Mouse (Mus musculus) liver, postnatal 0 days (tissue): ENCODE measurements around the gene Smim23. TPM values are rescaled to one million over a fixed set of nuclear protein-coding genes. Genes with fewer than 3 reads are reported as not detected.

Experiments used
- ATAC-seq: fragments of 200-750 bp; cut with Nextera tagmentation; 2 replicates; pipeline ENCODE4 v1.8.0; 2017; ENCODE audit warnings: mild to moderate bottlenecking, moderate library complexity
- DNase-seq: peaks from one replicate; pipeline ENCODE4 v3.0.0-alpha.2; 2016
- H3K27ac ChIP-seq: fragments of 300-500 bp; sonication (generic); 2 replicates; pipeline ENCODE4 v1.5.1; 2014; ENCODE audit warnings: antibody characterized with exemption, moderate library complexity, mild to moderate bottlenecking, low read depth
- H3K27me3 ChIP-seq: fragments of 300-500 bp; sonication (generic); 2 replicates; pipeline ENCODE4 v1.6.1; 2014; ENCODE audit warnings: low read length, control low read depth, mixed read lengths; ENCODE audit not compliant: insufficient read depth
- H3K36me3 ChIP-seq: fragments of 300-500 bp; sonication (generic); replicated peaks from 2 replicates; pipeline ENCODE4 v1.6.1; 2014; ENCODE audit warnings: mild to moderate bottlenecking, control low read depth, low read length, moderate library complexity, mixed read lengths; ENCODE audit not compliant: insufficient read depth
- H3K4me1 ChIP-seq: fragments of 300-500 bp; sonication (generic); 2 replicates; pipeline ENCODE4 v1.6.1; 2014; ENCODE audit warnings: antibody characterized with exemption, mild to moderate bottlenecking, control low read depth; ENCODE audit not compliant: insufficient read depth
- H3K4me2 ChIP-seq: fragments of 300-500 bp; sonication (generic); 2 replicates; pipeline ENCODE4 v1.6.1; 2014; ENCODE audit warnings: low read depth, mild to moderate bottlenecking, low read length, moderate library complexity, mixed read lengths
- H3K4me3 ChIP-seq: fragments of 300-500 bp; sonication (generic); 2 replicates; pipeline ENCODE4 v1.5.1; 2014; ENCODE audit warnings: low read depth, low read length
- H3K9ac ChIP-seq: fragments of 300-500 bp; sonication (generic); replicated peaks from 2 replicates; pipeline ENCODE4 v1.6.1; 2014; ENCODE audit warnings: mild to moderate bottlenecking, moderate library complexity
- H3K9me3 ChIP-seq: fragments of 300-500 bp; sonication (generic); 2 replicates; pipeline ENCODE4 v1.6.1; 2016; ENCODE audit warnings: mild to moderate bottlenecking, control low read depth, low read length, mixed read lengths
- CTCF ChIP-seq: sonication (generic); IDR thresholded peaks from 2 replicates; pipeline ENCODE4 v1.5.1; 2016; ENCODE audit warnings: antibody characterized with exemption, low read depth
- EP300 ChIP-seq: IDR thresholded peaks from 2 replicates; pipeline ENCODE4 v1.6.1; 2016; ENCODE audit warnings: antibody characterized with exemption, low read depth, mild to moderate bottlenecking
- WGBS: fragments of 180-500 bp; shearing (Covaris S2); extraction: QIAGEN DNeasy Blood & Tissue Kit; methylation state at CpG from one replicate; pipeline ENCODE4 v1.1.7; 2014; ENCODE audit not compliant: insufficient replicate concordance; 5-methylcytosine and 5-hydroxymethylcytosine counted together
- polyA plus RNA-seq: library from polyadenylated mRNA; unstranded; fragments of >200 nt; fragmentation: Nextera tagmentation; extraction: Ambion mirVana; gene quantifications from 2 replicates; pipeline ENCODE4 v1.2.1, GENCODE M21; 2015

The Smim23 gene
- polyA plus RNA-seq, 1 experiment from 2014 or later, result not detected

- H3K36me3 ChIP-seq, result no peaks in the 10 kb centered on the region
- 60% methylated on average over 4 of the region's 4 CpGs for WGBS
- no peak for DNase-seq
- no peak overlapping the region for H3K4me3 ChIP-seq
- TF ChIP-seq CTCF (no peak), EP300 (no peak)
- H3K4me1 ChIP-seq, result no peaks in the 10 kb centered on the region
- H3K27ac ChIP-seq, result no peak overlapping the region
- H3K27me3 ChIP-seq, result no peaks in the 10 kb centered on the region
- ATAC-seq, result no peak
- H3K9ac ChIP-seq, result no peak overlapping the region
- H3K4me2 ChIP-seq, result no peak overlapping the region
- no peaks in the 10 kb centered on the region for H3K9me3 ChIP-seq
Measured at GRCm38 (mm10) chr11:32803658-32804057, 20.7 kb downstream of the Smim23 start.

- Histone ChIP-seq H3K36me3 (no peaks in the 10 kb centered on the region), H3K9me3 (no peaks in the 10 kb centered on the region), H3K27me3 (no peaks in the 10 kb centered on the region), H3K4me2 (no peak overlapping the region), H3K4me3 (no peak overlapping the region), H3K9ac (no peak overlapping the region), H3K4me1 (no peaks in the 10 kb centered on the region), H3K27ac (no peak overlapping the region)
- ATAC-seq (no peak), DNase-seq (no peak)
- WGBS, result 44% methylated on average over 6 of the region's 6 CpGs
- TF ChIP-seq EP300 (no peak), CTCF (no peak)
Measured at GRCm38 (mm10) chr11:32801715-32802114, 22.7 kb downstream of the Smim23 start.

- Histone ChIP-seq H3K9ac (no peak overlapping the region), H3K4me1 (no peaks in the 10 kb centered on the region), H3K36me3 (no peaks in the 10 kb centered on the region), H3K27me3 (no peaks in the 10 kb centered on the region), H3K27ac (no peak overlapping the region), H3K4me2 (no peak overlapping the region), H3K9me3 (no peaks in the 10 kb centered on the region), H3K4me3 (no peak overlapping the region)
- DNase-seq, result no peak
- TF ChIP-seq CTCF (no peak), EP300 (no peak)
- 78% methylated on average over 7 of the region's 7 CpGs for WGBS
- ATAC-seq, result no peak
Measured at GRCm38 (mm10) chr11:32800929-32801375, 23.5 kb downstream of the Smim23 start.

GRCm38 (mm10) chr11:32798445-32798844 is 26.0 kb downstream of the Smim23 start:
- H3K4me3 ChIP-seq, result no peak overlapping the region
- no peak overlapping the region for H3K27ac ChIP-seq
- H3K27me3 ChIP-seq, result no peaks in the 10 kb centered on the region
- DNase-seq (no peak), ATAC-seq (no peak)
- H3K4me1 ChIP-seq, result no peaks in the 10 kb centered on the region
- no peak overlapping the region for H3K9ac ChIP-seq
- WGBS, result 63% methylated on average over 4 of the region's 4 CpGs
- H3K9me3 ChIP-seq, result no peaks in the 10 kb centered on the region
- H3K4me2 ChIP-seq, result no peak overlapping the region
- H3K36me3 ChIP-seq, result no peaks in the 10 kb centered on the region
- TF ChIP-seq EP300 (no peak), CTCF (no peak)

- Histone ChIP-seq H3K9ac (no peak overlapping the region), H3K27ac (no peak overlapping the region), H3K4me2 (no peak overlapping the region), H3K36me3 (no peaks in the 10 kb centered on the region), H3K27me3 (no peaks in the 10 kb centered on the region), H3K4me1 (no peaks in the 10 kb centered on the region), H3K9me3 (no peaks in the 10 kb centered on the region), H3K4me3 (no peak overlapping the region)
- no peak for DNase-seq
- WGBS, result 54% methylated on average over 10 of the region's 10 CpGs
- no peak for ATAC-seq
- no peak for TF ChIP-seq EP300
Measured at GRCm38 (mm10) chr11:32794759-32795445, 29.5 kb downstream of the Smim23 start.

GRCm38 (mm10) chr11:32786201-32786600 is 38.2 kb downstream of the Smim23 start:
- H3K36me3 ChIP-seq, result no peaks in the 10 kb centered on the region
- no peaks in the 10 kb centered on the region for H3K27me3 ChIP-seq
- no peak overlapping the region for H3K27ac ChIP-seq
- no peak overlapping the region for H3K4me3 ChIP-seq
- DNase-seq (no peak), ATAC-seq (no peak)
- no peaks in the 10 kb centered on the region for H3K4me1 ChIP-seq
- H3K4me2 ChIP-seq, result no peak overlapping the region
- TF ChIP-seq EP300, result no peak
- no peak for TF ChIP-seq CTCF
- H3K9ac ChIP-seq, result no peak overlapping the region
- H3K9me3 ChIP-seq, result no peaks in the 10 kb centered on the region
- WGBS, result 82% methylated on average over 5 of the region's 5 CpGs
